Mouse (Mus musculus): ENCODE data around the gene Fbxl16. TPM values are rescaled to one million over a fixed set of nuclear protein-coding genes. Genes with fewer than 3 reads are reported as not detected.
A peak's percentile ranks its signal among the peaks of the same experiment; 100 is the strongest.

The Fbxl16 gene
- polyA plus RNA-seq, 1 experiment from 2014 or later: 0.75 TPM

DNA sequence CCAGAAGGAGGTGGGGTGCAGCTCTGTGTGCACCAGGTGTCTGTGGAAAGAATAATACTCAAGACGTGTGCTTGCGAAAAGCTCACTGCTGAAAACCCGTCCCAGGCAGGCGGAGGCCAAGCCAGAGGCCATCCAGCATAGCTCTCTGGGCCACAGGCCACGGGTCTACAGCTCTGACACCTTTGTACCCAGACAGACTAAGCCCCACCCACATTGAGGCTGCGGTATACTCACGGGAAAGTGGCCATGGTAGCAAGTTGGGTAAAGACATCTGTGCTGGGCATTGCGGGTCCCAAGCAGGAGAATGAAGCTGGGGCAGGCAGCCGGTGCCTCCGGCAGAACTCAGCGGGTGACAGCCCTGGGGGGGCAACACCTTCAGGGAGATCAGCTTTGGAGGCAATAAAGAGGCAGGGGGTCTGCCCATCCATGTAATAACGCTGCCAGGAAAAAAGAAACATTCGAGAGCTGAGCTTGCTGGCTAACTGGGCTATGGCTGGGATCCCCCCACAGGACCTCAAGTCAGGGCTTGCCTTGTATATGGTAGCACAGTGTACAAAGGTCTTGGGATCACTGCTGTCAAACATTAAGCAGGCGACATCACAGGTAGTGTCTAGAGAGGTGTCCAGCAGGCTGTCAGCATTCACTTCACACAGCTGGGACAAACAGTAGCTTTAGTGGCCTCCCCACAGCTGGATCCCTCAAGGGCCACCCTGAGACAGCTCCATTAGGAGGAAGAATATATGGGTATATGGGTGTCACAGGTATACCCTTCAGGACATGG lies 30.8 kb downstream of the Fbxl16 start:
- H3K36me3 ChIP-seq (ENCODE audit: control insufficient read depth, insufficient read depth): peaks cover 35% of the 10 kb centered on the region
- no peak overlapping the region for H3K9ac ChIP-seq (ENCODE audit: low read length)
- ATAC-seq (replicated peaks; ENCODE audit: extremely low read depth, insufficient read depth, low FRiP score): no peak
- H3K4me3 ChIP-seq (ENCODE audit: low read length): no peak overlapping the region
- H3K4me2 ChIP-seq (ENCODE audit: low read depth, low read length): no peak overlapping the region
- no peak overlapping the region for H3K27ac ChIP-seq (ENCODE audit: low read length)
- H3K9me3 ChIP-seq (replicated peaks; ENCODE audit: control insufficient read depth, low read length): no peaks in the 10 kb centered on the region
- H3K4me1 ChIP-seq (ENCODE audit: control insufficient read depth, insufficient read depth, low read length): peaks cover 35% of the 10 kb centered on the region
- WGBS: 81% methylated on average over 14 of the region's 14 CpGs
- no peaks in the 10 kb centered on the region for H3K27me3 ChIP-seq (ENCODE audit: control insufficient read depth, insufficient read depth, low read length)

DNA sequence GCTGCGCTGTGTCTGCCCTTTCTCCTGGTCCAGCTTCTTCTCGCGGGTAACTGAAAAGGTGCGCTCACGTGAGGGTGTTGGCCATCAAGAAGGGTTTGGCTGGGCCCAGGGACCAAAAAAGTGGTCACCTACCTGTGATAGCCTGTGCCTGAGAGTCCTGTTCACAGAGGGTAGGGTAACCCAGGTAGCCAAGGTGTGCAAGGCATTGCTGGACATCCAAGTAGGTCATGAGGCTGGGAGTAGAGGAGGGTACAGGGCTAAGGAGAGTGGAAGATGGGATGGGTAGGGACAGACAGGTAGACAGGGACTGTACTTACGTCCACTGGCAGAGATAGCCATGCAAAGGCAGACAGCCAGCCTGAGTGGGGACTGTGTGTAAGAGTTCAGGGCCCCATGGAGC lies 31.6 kb downstream of the Fbxl16 start:
- Histone ChIP-seq H3K36me3 (ENCODE audit: control insufficient read depth, insufficient read depth) (peaks cover 35% of the 10 kb centered on the region), H3K4me1 (ENCODE audit: control insufficient read depth, insufficient read depth, low read length) (peaks cover 30% of the 10 kb centered on the region), H3K4me3 (ENCODE audit: low read length) (no peak overlapping the region), H3K27ac (ENCODE audit: low read length) (no peak overlapping the region), H3K9ac (ENCODE audit: low read length) (no peak overlapping the region), H3K27me3 (ENCODE audit: control insufficient read depth, insufficient read depth, low read length) (no peaks in the 10 kb centered on the region), H3K9me3 (replicated peaks; ENCODE audit: control insufficient read depth, low read length) (no peaks in the 10 kb centered on the region), H3K4me2 (ENCODE audit: low read depth, low read length) (no peak overlapping the region)
- 98% methylated on average over 6 of the region's 6 CpGs for WGBS
- no peak for ATAC-seq (replicated peaks; ENCODE audit: extremely low read depth, insufficient read depth, low FRiP score)

DNA sequence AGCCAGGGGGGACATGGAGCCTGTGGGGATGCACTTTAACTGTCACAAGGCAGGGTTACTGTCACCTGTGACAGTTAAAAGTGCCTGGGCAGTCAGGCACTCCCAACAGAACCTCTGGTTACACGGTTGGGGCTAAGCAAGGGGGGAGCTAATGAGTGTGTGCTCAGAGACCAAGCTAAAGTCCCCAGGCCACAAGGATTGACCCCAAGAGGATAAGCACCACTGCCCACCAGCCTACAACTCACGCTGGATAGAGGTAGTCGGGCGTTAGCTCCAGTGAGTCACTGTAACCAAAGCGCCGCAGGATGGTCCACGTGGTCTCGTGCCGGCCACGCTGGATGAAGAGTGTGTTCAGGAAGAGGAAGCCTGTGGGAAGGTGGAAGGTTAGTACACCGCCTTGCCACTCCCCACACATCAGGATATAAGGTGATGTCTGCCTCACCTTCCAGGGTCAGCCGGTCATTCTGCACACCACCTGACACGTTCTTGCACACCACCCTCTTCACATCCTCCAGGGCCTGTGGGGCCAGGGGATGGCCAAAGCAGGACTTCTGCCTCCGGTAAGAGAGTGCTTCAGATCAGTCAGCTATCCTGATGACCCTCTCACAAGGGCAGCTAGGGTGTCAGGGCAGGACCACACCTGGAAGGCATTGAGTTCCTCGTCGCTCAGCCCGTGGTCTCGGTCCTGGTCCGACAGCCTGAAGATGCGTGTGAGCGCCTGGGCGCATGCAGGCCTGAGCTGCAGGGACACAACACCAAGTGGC lies 32.4 kb downstream of the Fbxl16 start, which contains the start of gene Gm20683:
TSS of gene Gm20683 (minus strand) at position 647 of the 764 bp plus-strand sequence.
- Histone ChIP-seq H3K4me1 (ENCODE audit: control insufficient read depth, insufficient read depth, low read length) (peaks cover 23% of the 10 kb centered on the region), H3K9ac (ENCODE audit: low read length) (no peak within 1 kb of the TSS), H3K4me2 (ENCODE audit: low read depth, low read length) (no peak within 1 kb of the TSS), H3K4me3 (ENCODE audit: low read length) (no peak within 1 kb of the TSS), H3K27ac (ENCODE audit: low read length) (no peak within 1 kb of the TSS), H3K9me3 (replicated peaks; ENCODE audit: control insufficient read depth, low read length) (no peaks in the 10 kb centered on the region), H3K27me3 (ENCODE audit: control insufficient read depth, insufficient read depth, low read length) (no peaks in the 10 kb centered on the region), H3K36me3 (ENCODE audit: control insufficient read depth, insufficient read depth) (peaks cover 35% of the 10 kb centered on the region)
- ATAC-seq (replicated peaks; ENCODE audit: extremely low read depth, insufficient read depth, low FRiP score): no peak
- 90% methylated on average over 22 of the region's 22 CpGs for WGBS

DNA sequence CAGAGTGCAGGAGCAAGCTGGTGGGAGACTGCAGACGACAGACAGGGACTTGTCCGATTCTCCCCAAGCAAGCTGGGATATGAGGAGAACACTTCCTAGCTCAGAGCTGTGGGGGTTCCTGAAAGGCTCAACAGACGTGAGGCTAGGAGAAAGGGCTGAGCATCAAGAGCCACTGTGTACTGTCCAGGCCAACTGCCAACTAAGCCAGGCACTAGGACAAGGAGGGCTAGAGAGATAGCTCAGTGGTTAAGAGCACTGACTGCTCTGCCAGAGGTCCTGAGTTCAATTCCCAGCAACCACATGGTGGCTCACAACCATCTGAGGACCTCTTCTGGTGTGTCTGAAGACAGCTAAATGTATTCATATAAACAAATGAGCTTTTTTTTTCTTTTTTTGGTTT lies 33.6 kb downstream of the Fbxl16 start:
- no peaks in the 10 kb centered on the region for H3K9me3 ChIP-seq (replicated peaks; ENCODE audit: control insufficient read depth, low read length)

DNA sequence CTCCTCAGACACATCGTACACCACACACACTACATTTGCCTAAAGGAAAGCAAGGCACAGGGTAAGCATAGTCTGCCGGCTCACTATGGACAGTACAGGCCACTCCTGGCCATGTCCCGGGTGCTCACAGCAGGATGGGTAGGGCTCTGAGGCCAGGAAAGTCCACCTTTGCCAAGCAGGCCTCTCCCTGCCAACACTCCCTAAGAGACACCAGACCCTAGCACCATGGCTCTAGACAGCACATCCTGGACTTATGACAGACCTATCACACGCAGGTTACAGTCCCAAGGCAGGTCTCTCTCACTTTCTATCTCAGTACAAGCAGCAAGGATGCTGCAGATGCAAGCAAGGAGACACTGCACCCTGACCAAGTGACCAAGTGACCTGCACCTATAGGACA lies 34.2 kb downstream of the Fbxl16 start:
- WGBS: 84% methylated on average over 4 of the region's 4 CpGs
- Histone ChIP-seq H3K4me3 (ENCODE audit: low read length) (peak overlapping the region; percentile 94), H3K4me2 (ENCODE audit: low read depth, low read length) (peak overlapping the region; percentile 79), H3K36me3 (ENCODE audit: control insufficient read depth, insufficient read depth) (peaks cover 35% of the 10 kb centered on the region), H3K9me3 (replicated peaks; ENCODE audit: control insufficient read depth, low read length) (no peaks in the 10 kb centered on the region), H3K9ac (ENCODE audit: low read length) (peak overlapping the region; percentile 96), H3K4me1 (ENCODE audit: control insufficient read depth, insufficient read depth, low read length) (peaks cover 12% of the 10 kb centered on the region), H3K27me3 (ENCODE audit: control insufficient read depth, insufficient read depth, low read length) (no peaks in the 10 kb centered on the region), H3K27ac (ENCODE audit: low read length) (no peak overlapping the region; the same call in 1 of the 2 replicates)
- no peak for ATAC-seq (replicated peaks; ENCODE audit: extremely low read depth, insufficient read depth, low FRiP score)

More for the DNA sequence above, 33.6 kb downstream of the Fbxl16 start:
- H3K4me2 ChIP-seq (ENCODE audit: low read depth, low read length): no peak overlapping the region
- peaks cover 35% of the 10 kb centered on the region for H3K36me3 ChIP-seq (ENCODE audit: control insufficient read depth, insufficient read depth)
- H3K4me1 ChIP-seq (ENCODE audit: control insufficient read depth, insufficient read depth, low read length): peaks cover 13% of the 10 kb centered on the region
- no peaks in the 10 kb centered on the region for H3K27me3 ChIP-seq (ENCODE audit: control insufficient read depth, insufficient read depth, low read length)
- WGBS: 83% methylated on average over 3 of the region's 3 CpGs
- no peak overlapping the region for H3K4me3 ChIP-seq (ENCODE audit: low read length)
- H3K27ac ChIP-seq (ENCODE audit: low read length): no peak overlapping the region
- no peak for ATAC-seq (replicated peaks; ENCODE audit: extremely low read depth, insufficient read depth, low FRiP score)
- H3K9ac ChIP-seq (ENCODE audit: low read length): no peak overlapping the region

DNA sequence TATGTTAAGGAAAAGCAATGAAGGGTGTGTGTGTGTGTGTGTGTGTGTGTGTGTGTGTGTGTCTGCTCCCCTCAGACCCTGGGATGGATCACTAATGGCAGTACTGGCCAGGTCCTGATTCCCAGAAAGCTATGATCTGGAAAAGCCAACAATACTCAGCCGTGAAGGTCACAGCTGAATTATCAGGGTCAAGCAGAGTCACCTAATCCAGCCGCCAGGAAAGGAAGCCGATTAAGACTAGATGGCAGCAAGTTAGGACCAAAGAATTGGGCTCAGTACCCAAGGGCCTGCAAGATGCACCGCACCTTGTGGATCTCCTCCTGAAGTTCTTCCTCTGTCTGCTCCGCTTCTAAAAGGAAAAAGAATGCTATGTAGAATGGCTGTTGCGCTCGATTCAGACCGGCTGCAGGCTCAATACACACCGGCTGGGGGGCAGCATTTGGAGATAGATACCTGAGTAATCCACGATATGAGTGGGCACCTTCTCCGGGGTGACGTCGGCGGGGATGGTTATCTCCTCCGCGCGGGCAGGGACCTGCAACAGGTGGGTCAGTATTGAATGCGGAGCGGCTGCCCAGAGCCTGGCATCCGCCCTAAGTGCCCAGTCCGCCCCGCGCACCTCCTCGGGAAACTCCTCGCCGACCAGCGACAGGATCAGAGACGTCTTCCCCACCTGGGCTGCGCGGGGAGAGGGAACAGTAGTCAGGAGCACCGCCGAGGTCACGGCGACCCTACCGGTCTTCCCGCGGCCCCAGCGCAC lies 34.9 kb downstream of the Fbxl16 start:
- no peaks in the 10 kb centered on the region for H3K9me3 ChIP-seq (replicated peaks; ENCODE audit: control insufficient read depth, low read length)
- peak overlapping the region; percentile 96 for H3K9ac ChIP-seq (ENCODE audit: low read length)
- H3K4me3 ChIP-seq (ENCODE audit: low read length): peak overlapping the region; percentile 94
- 1% methylated on average over 38 of the region's 38 CpGs for WGBS
- H3K27me3 ChIP-seq (ENCODE audit: control insufficient read depth, insufficient read depth, low read length): no peaks in the 10 kb centered on the region
- H3K27ac ChIP-seq (ENCODE audit: low read length): peak overlapping the region; percentile 91
- peak overlapping the region; percentile 79 for H3K4me2 ChIP-seq (ENCODE audit: low read depth, low read length)
- H3K4me1 ChIP-seq (ENCODE audit: control insufficient read depth, insufficient read depth, low read length): peaks cover 12% of the 10 kb centered on the region
- peak; percentile 29 for ATAC-seq (replicated peaks; ENCODE audit: extremely low read depth, insufficient read depth, low FRiP score)
- H3K36me3 ChIP-seq (ENCODE audit: control insufficient read depth, insufficient read depth): peaks cover 37% of the 10 kb centered on the region

DNA sequence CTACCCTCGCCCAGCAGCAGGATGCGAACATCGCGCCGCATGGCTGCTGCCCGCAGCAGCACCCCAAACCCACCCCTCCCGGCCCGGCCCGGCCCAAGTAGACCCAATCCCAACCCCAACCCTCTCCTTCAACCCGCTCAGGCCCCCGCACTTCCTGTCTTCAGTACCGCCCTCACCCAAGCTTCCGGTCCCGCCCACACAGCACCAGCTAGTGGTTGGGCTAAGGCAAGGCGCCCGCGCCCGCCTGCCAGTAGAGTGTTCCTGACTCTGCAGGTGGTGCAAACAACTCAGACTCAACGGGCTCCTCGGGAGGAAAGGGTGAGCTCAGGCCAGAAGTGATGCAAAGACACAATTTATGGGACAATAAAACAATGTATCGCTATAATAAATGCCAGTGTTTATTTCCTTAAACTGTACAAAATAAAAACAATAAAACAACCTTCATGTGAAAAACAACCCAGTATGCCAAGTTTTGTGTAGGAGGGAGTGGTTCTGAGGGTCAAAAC lies 35.6 kb downstream of the Fbxl16 start, which contains the start of gene Rhot2:
TSS of gene Rhot2 (minus strand) at position 456 of the 506 bp plus-strand sequence.
- H3K4me1 ChIP-seq (ENCODE audit: control insufficient read depth, insufficient read depth, low read length): peaks cover 12% of the 10 kb centered on the region
- H3K9ac ChIP-seq (ENCODE audit: low read length): peak within 1 kb of the TSS; percentile 96
- H3K4me3 ChIP-seq (ENCODE audit: low read length): peak within 1 kb of the TSS; percentile 94
- peak within 1 kb of the TSS; percentile 91 for H3K27ac ChIP-seq (ENCODE audit: low read length)
- peaks cover 33% of the 10 kb centered on the region for H3K36me3 ChIP-seq (ENCODE audit: control insufficient read depth, insufficient read depth)
- H3K4me2 ChIP-seq (ENCODE audit: low read depth, low read length): peak within 1 kb of the TSS; percentile 79
- H3K27me3 ChIP-seq (ENCODE audit: control insufficient read depth, insufficient read depth, low read length): no peaks in the 10 kb centered on the region
- ATAC-seq (replicated peaks; ENCODE audit: extremely low read depth, insufficient read depth, low FRiP score): peak; percentile 94
- WGBS: 1% methylated on average over 21 of the region's 21 CpGs
- no peaks in the 10 kb centered on the region for H3K9me3 ChIP-seq (replicated peaks; ENCODE audit: control insufficient read depth, low read length)

DNA sequence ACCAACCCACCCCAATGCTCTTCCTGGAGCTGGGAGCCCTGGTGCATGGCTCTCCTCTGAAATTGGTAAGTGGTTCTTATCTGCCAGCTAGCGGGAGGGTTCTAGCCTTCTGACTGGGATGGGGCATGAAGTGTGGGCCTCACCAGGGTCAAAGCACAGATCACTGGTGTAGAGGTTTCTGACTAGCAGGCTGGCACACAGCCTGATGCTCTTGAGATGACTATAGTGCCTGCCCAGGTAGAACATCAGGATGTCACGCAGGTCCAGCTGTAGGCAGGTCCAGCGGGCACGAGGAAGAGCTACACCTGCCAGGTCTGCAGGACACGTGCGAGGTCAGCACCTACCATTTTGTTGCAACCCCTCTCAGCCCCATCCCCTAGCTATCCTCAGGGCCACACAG lies 51.3 kb downstream of the Fbxl16 start:
- no peak for ATAC-seq (replicated peaks; ENCODE audit: extremely low read depth, insufficient read depth, low FRiP score)
- no peaks in the 10 kb centered on the region for H3K36me3 ChIP-seq (ENCODE audit: control insufficient read depth, insufficient read depth)
- no peaks in the 10 kb centered on the region for H3K9me3 ChIP-seq (replicated peaks; ENCODE audit: control insufficient read depth, low read length)
- H3K9ac ChIP-seq (ENCODE audit: low read length): no peak overlapping the region
- H3K4me2 ChIP-seq (ENCODE audit: low read depth, low read length): peak overlapping the region; percentile 94; the same call in 1 of the 2 replicates
- 88% methylated on average over 6 of the region's 6 CpGs for WGBS
- H3K4me1 ChIP-seq (ENCODE audit: control insufficient read depth, insufficient read depth, low read length): peaks cover 13% of the 10 kb centered on the region
- peak overlapping the region; percentile 75; the same call in 1 of the 2 replicates for H3K4me3 ChIP-seq (ENCODE audit: low read length)
- no peaks in the 10 kb centered on the region for H3K27me3 ChIP-seq (ENCODE audit: control insufficient read depth, insufficient read depth, low read length)
- no peak overlapping the region for H3K27ac ChIP-seq (ENCODE audit: low read length)

Measured in heart, embryonic 16.5 days (tissue).